Mouse (Mus musculus) liver, postnatal 0 days (tissue): ENCODE results near the gene Tctn3. TPM values are rescaled to one million over a fixed set of nuclear protein-coding genes. Genes with fewer than 3 reads are reported as not detected.
A peak's percentile ranks its signal among the peaks of the same experiment; 100 is the strongest.

Experiments used
- ATAC-seq: fragments of 200-750 bp; cut with Nextera tagmentation; 2 replicates; pipeline ENCODE4 v1.8.0; 2017; ENCODE audit warnings: mild to moderate bottlenecking, moderate library complexity
- DNase-seq: peaks from one replicate; pipeline ENCODE4 v3.0.0-alpha.2; 2016
- H3K27ac ChIP-seq: fragments of 300-500 bp; sonication (generic); 2 replicates; pipeline ENCODE4 v1.5.1; 2014; ENCODE audit warnings: antibody characterized with exemption, moderate library complexity, mild to moderate bottlenecking, low read depth
- H3K27me3 ChIP-seq: fragments of 300-500 bp; sonication (generic); 2 replicates; pipeline ENCODE4 v1.6.1; 2014; ENCODE audit warnings: low read length, control low read depth, mixed read lengths; ENCODE audit not compliant: insufficient read depth
- H3K36me3 ChIP-seq: fragments of 300-500 bp; sonication (generic); replicated peaks from 2 replicates; pipeline ENCODE4 v1.6.1; 2014; ENCODE audit warnings: mild to moderate bottlenecking, control low read depth, low read length, moderate library complexity, mixed read lengths; ENCODE audit not compliant: insufficient read depth
- H3K4me1 ChIP-seq: fragments of 300-500 bp; sonication (generic); 2 replicates; pipeline ENCODE4 v1.6.1; 2014; ENCODE audit warnings: antibody characterized with exemption, mild to moderate bottlenecking, control low read depth; ENCODE audit not compliant: insufficient read depth
- H3K4me2 ChIP-seq: fragments of 300-500 bp; sonication (generic); 2 replicates; pipeline ENCODE4 v1.6.1; 2014; ENCODE audit warnings: low read depth, mild to moderate bottlenecking, low read length, moderate library complexity, mixed read lengths
- H3K4me3 ChIP-seq: fragments of 300-500 bp; sonication (generic); 2 replicates; pipeline ENCODE4 v1.5.1; 2014; ENCODE audit warnings: low read depth, low read length
- H3K9ac ChIP-seq: fragments of 300-500 bp; sonication (generic); replicated peaks from 2 replicates; pipeline ENCODE4 v1.6.1; 2014; ENCODE audit warnings: mild to moderate bottlenecking, moderate library complexity
- H3K9me3 ChIP-seq: fragments of 300-500 bp; sonication (generic); 2 replicates; pipeline ENCODE4 v1.6.1; 2016; ENCODE audit warnings: mild to moderate bottlenecking, control low read depth, low read length, mixed read lengths
- CTCF ChIP-seq: sonication (generic); IDR thresholded peaks from 2 replicates; pipeline ENCODE4 v1.5.1; 2016; ENCODE audit warnings: antibody characterized with exemption, low read depth
- EP300 ChIP-seq: IDR thresholded peaks from 2 replicates; pipeline ENCODE4 v1.6.1; 2016; ENCODE audit warnings: antibody characterized with exemption, low read depth, mild to moderate bottlenecking
- WGBS: fragments of 180-500 bp; shearing (Covaris S2); extraction: QIAGEN DNeasy Blood & Tissue Kit; methylation state at CpG from one replicate; pipeline ENCODE4 v1.1.7; 2014; ENCODE audit not compliant: insufficient replicate concordance; 5-methylcytosine and 5-hydroxymethylcytosine counted together
- polyA plus RNA-seq: library from polyadenylated mRNA; unstranded; fragments of >200 nt; fragmentation: Nextera tagmentation; extraction: Ambion mirVana; gene quantifications from 2 replicates; pipeline ENCODE4 v1.2.1, GENCODE M21; 2015

Tctn3 gene
- 1.7 and 1.8 TPM in 2 replicates for polyA plus RNA-seq

GRCm38 (mm10) chr19:40611830-40612506 lies at the start of gene Tctn3, which contains the start of gene Entpd1:
Gene Tctn3 (minus strand): TSS chr19:40612233.
Gene Entpd1 (plus strand): TSS chr19:40612366.
- Histone ChIP-seq H3K27ac (no peak within 1 kb of the TSS), H3K36me3 (peaks cover 11% of the 10 kb centered on the region; the same call in 1 of the 2 replicates), H3K9ac (peak within 1 kb of the TSS; percentile 65), H3K27me3 (no peaks in the 10 kb centered on the region), H3K4me2 (peak within 1 kb of the TSS; percentile 85), H3K4me1 (peaks cover 4% of the 10 kb centered on the region), H3K4me3 (peak within 1 kb of the TSS; percentile 66), H3K9me3 (no peaks in the 10 kb centered on the region)
- ATAC-seq (peak; percentile 100), DNase-seq (peak; percentile 96)
- WGBS = under 1% methylated on average over 45 of the region's 45 CpGs
- TF ChIP-seq CTCF = peak; percentile 99
- no peak for TF ChIP-seq EP300

GRCm38 (mm10) chr19:40661108-40661507 lies 49.1 kb upstream of the Tctn3 start:
- Histone ChIP-seq H3K4me2 (peak overlapping the region; percentile 72), H3K4me3 (peak overlapping the region; percentile 48), H3K27me3 (0 out of 2 replicates have a peak, but pooled peaks cover 2% of the 10 kb centered on the region), H3K36me3 (no peaks in the 10 kb centered on the region), H3K4me1 (peaks cover 19% of the 10 kb centered on the region), H3K9ac (peak overlapping the region; percentile 63; the same call in 1 of the 2 replicates), H3K9me3 (no peaks in the 10 kb centered on the region), H3K27ac (peak overlapping the region; percentile 78)
- ATAC-seq = peak; percentile 38; the same call in 1 of the 2 replicates
- TF ChIP-seq CTCF (no peak), EP300 (no peak)
- WGBS = 42% methylated on average over 2 of the region's 2 CpGs
- no peak for DNase-seq

DNA sequence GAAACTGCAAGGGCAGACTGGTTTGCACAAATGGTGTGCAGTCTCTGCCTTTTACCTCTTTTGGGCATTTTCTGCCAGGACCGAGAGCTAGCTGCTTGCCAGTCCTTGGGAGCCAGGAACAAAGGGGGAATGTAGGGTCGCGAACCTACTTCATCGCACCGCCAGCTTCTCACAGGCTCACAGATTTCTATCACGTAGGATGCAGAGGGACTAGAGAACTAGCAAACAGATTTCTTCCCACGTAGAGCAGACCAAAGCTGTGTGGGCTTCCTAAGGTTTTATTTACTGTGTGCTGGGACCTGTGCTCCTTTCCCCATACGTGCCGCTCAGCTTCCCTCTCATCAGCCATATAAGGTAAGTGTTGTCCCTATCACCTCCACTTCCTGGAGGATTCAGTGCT lies 48.5 kb upstream of the Tctn3 start:
- DNase-seq = no peak

GRCm38 (mm10) chr19:40659651-40660478 lies 47.8 kb upstream of the Tctn3 start:
- peak overlapping the region; percentile 78 for H3K27ac ChIP-seq

More for the DNA sequence above, 48.5 kb upstream of the Tctn3 start:
- Histone ChIP-seq H3K4me2 (peak overlapping the region; percentile 72), H3K36me3 (no peaks in the 10 kb centered on the region), H3K4me3 (peak overlapping the region; percentile 48), H3K27ac (peak overlapping the region; percentile 78), H3K9ac (peak overlapping the region; percentile 63), H3K4me1 (peaks cover 19% of the 10 kb centered on the region), H3K27me3 (0 out of 2 replicates have a peak, but pooled peaks cover 2% of the 10 kb centered on the region), H3K9me3 (no peaks in the 10 kb centered on the region)
- TF ChIP-seq CTCF (no peak), EP300 (no peak)
- no peak for ATAC-seq
- 13% methylated on average over 9 of the region's 9 CpGs for WGBS

DNA sequence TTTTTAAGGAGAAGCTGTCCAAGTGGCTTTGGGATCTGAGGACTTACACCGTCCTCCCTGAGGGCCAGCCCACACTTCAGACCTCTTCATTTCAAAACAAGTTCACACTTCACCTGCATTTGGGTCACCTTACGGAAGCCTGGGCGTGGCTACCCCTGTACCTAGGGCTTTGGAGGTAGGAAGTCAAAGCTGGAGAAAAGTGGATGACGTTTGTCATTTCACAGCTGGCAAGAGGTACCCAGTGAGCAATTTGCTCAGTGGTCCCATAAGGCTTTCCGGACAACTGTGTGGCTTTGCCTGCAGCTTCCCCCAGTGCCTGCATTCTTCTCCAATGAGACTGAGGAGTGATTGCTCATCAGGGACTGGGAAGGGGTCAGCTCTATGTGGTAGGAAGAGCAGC lies 46.9 kb upstream of the Tctn3 start:
- peak overlapping the region; percentile 72 for H3K4me2 ChIP-seq
- WGBS = 52% methylated on average over 5 of the region's 5 CpGs
- peaks cover 19% of the 10 kb centered on the region for H3K4me1 ChIP-seq
- DNase-seq (no peak), ATAC-seq (no peak)
- H3K27me3 ChIP-seq = 0 out of 2 replicates have a peak, but pooled peaks cover 2% of the 10 kb centered on the region
- H3K9me3 ChIP-seq = no peaks in the 10 kb centered on the region
- no peak overlapping the region for H3K4me3 ChIP-seq
- peak overlapping the region; percentile 29 for H3K27ac ChIP-seq
- no peak for TF ChIP-seq CTCF
- no peak for TF ChIP-seq EP300
- no peaks in the 10 kb centered on the region for H3K36me3 ChIP-seq
- no peak overlapping the region for H3K9ac ChIP-seq

More at GRCm38 (mm10) chr19:40659651-40660478, 47.8 kb upstream of the Tctn3 start:
- Histone ChIP-seq H3K36me3 (no peaks in the 10 kb centered on the region), H3K4me3 (peak overlapping the region; percentile 48), H3K4me1 (peaks cover 19% of the 10 kb centered on the region), H3K4me2 (peak overlapping the region; percentile 72), H3K9ac (peak overlapping the region; percentile 63), H3K27me3 (0 out of 2 replicates have a peak, but pooled peaks cover 2% of the 10 kb centered on the region), H3K9me3 (no peaks in the 10 kb centered on the region)
- ATAC-seq (peak; percentile 41), DNase-seq (no peak)
- TF ChIP-seq CTCF (no peak), EP300 (no peak)
- under 1% methylated on average over 16 of the region's 16 CpGs for WGBS

GRCm38 (mm10) chr19:40658281-40658680 lies 46.2 kb upstream of the Tctn3 start:
- H3K27me3 ChIP-seq = 0 out of 2 replicates have a peak, but pooled peaks cover 2% of the 10 kb centered on the region
- H3K9me3 ChIP-seq = no peaks in the 10 kb centered on the region
- H3K27ac ChIP-seq = no peak overlapping the region
- H3K4me3 ChIP-seq = no peak overlapping the region
- ATAC-seq = no peak
- no peak overlapping the region for H3K4me2 ChIP-seq
- peaks cover 19% of the 10 kb centered on the region for H3K4me1 ChIP-seq
- WGBS = 40% methylated on average over 6 of the region's 6 CpGs
- H3K9ac ChIP-seq = no peak overlapping the region
- DNase-seq = no peak
- TF ChIP-seq EP300 (no peak), CTCF (no peak)
- H3K36me3 ChIP-seq = no peaks in the 10 kb centered on the region
